Mouse (Mus musculus) thymus, postnatal 14 days (tissue): ENCODE measurements around the gene Gm13199.

Source experiments
- DNase-seq: peaks from one replicate; pipeline ENCODE4 v3.0.0; 2021

The Gm13199 gene

DNA sequence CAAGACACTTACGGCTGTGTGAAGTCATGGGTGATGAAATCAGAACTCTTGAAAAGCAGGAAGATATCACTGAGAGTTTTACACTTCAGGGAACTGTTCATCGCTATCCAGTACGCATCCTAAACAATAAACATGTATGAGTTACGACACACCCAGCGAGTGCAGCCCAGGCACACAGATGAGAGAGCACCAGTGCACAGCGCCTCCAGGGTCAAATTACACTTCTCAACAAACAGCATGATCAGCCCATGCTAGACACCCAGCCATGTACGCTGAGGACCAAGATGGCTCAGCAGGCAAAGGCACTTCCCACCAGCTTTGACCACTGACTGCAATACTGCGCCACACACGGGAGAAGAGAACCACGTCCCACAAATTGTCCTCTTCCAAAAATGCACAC is 41.5 kb downstream of the Gm13199 start:
- no peak for DNase-seq
